Mouse (Mus musculus) forebrain, embryonic 15.5 days (tissue): ENCODE results near the gene 2310057J18Rik. TPM values are rescaled to one million over a fixed set of nuclear protein-coding genes. Genes with fewer than 3 reads are reported as not detected.
"Not testable (repeated sequence)": the region's sequence is repeated elsewhere in the genome, so short reads cannot be mapped to it uniquely, and the experiment has no call there.

Experiments
- ATAC-seq: fragments of 200-750 bp; cut with Nextera tagmentation; replicated peaks from 2 replicates; pipeline ENCODE4 v1.8.0; 2017; ENCODE audit warnings: mild to moderate bottlenecking, moderate TSS enrichment, moderate library complexity
- H3K27ac ChIP-seq: fragments of 300-500 bp; sonication (generic); replicated peaks from 2 replicates; pipeline ENCODE4 v1.5.1; 2015; ENCODE audit warnings: mild to moderate bottlenecking, inconsistent platforms
- H3K27me3 ChIP-seq: fragments of 300-500 bp; sonication (generic); 2 replicates; pipeline ENCODE4 v1.6.1; 2015; ENCODE audit warnings: inconsistent platforms
- H3K36me3 ChIP-seq: fragments of 300-500 bp; sonication (generic); 2 replicates; pipeline ENCODE4 v1.6.1; 2015; ENCODE audit warnings: mild to moderate bottlenecking, inconsistent platforms
- H3K4me1 ChIP-seq: fragments of 300-500 bp; sonication (generic); 2 replicates; pipeline ENCODE4 v1.6.1; 2015; ENCODE audit warnings: inconsistent platforms
- H3K4me2 ChIP-seq: fragments of 300-500 bp; sonication (generic); replicated peaks from 2 replicates; pipeline ENCODE4 v1.6.1; 2015; ENCODE audit warnings: mild to moderate bottlenecking, inconsistent platforms
- H3K4me3 ChIP-seq: fragments of 300-500 bp; sonication (generic); 2 replicates; pipeline ENCODE4 v1.5.1; 2015; ENCODE audit warnings: mild to moderate bottlenecking, inconsistent platforms
- H3K9ac ChIP-seq: fragments of 300-500 bp; sonication (generic); replicated peaks from 2 replicates; pipeline ENCODE4 v1.6.1; 2015; ENCODE audit warnings: mild to moderate bottlenecking, inconsistent platforms
- H3K9me3 ChIP-seq: fragments of 300-500 bp; sonication (generic); 2 replicates; pipeline ENCODE4 v1.6.1; 2016; ENCODE audit warnings: inconsistent platforms
- WGBS: fragments of 180-500 bp; shearing (Covaris S2); methylation state at CpG from one replicate; pipeline ENCODE4 v1.1.7; 2015; ENCODE audit warnings: mixed read lengths; 5-methylcytosine and 5-hydroxymethylcytosine counted together
- polyA plus RNA-seq: library from polyadenylated mRNA; unstranded; fragments of >200 nt; fragmentation: Nextera tagmentation; extraction: Ambion mirVana; gene quantifications from 2 replicates; pipeline ENCODE4 v1.2.1, GENCODE M21; 2015

The 2310057J18Rik gene
- not detected in 2 replicates for polyA plus RNA-seq

DNA sequence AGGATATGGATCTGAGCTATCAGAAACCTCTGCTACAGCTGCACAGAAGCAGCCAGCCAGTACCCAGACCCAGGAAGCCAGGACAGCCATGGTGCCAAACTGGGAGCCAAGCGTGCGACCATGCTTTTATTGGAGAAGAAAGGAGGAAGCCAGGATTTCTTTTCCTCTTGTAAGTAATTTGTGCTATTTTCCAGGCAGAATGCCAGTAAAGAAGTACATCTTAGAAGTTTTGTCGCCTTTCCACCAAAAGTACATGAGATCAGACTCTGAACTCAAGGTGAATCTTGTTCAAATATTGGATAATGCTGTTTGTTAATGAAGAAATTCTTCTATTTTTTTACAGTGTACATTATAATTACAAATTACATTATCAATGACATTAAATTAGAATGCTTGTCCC, at the start of gene 2310057J18Rik:
2310057J18Rik (minus strand) TSS at position 101 of the 400 bp plus-strand sequence.
- H3K9ac ChIP-seq, result no peak within 1 kb of the TSS
- no peaks in the 10 kb centered on the region for H3K36me3 ChIP-seq
- no peaks in the 10 kb centered on the region for H3K4me1 ChIP-seq
- no peaks in the 10 kb centered on the region for H3K9me3 ChIP-seq
- no peak within 1 kb of the TSS for H3K4me2 ChIP-seq
- 79% methylated on average over 3 of the region's 3 CpGs for WGBS
- no peak within 1 kb of the TSS for H3K4me3 ChIP-seq
- ATAC-seq, result no peak
- H3K27ac ChIP-seq, result no peak within 1 kb of the TSS
- no peaks in the 10 kb centered on the region for H3K27me3 ChIP-seq

- H3K4me1 ChIP-seq, H3K4me3 ChIP-seq, H3K27me3 ChIP-seq, H3K4me2 ChIP-seq, H3K9me3 ChIP-seq, H3K9ac ChIP-seq, H3K36me3 ChIP-seq, H3K27ac ChIP-seq, ATAC-seq: not testable (repeated sequence)
- 95% methylated on average over 12 of the region's 20 CpGs for WGBS
These were observed 43.9 kb upstream of the 2310057J18Rik start for GRCm38 (mm10) chr10:29029960-29030359.

DNA sequence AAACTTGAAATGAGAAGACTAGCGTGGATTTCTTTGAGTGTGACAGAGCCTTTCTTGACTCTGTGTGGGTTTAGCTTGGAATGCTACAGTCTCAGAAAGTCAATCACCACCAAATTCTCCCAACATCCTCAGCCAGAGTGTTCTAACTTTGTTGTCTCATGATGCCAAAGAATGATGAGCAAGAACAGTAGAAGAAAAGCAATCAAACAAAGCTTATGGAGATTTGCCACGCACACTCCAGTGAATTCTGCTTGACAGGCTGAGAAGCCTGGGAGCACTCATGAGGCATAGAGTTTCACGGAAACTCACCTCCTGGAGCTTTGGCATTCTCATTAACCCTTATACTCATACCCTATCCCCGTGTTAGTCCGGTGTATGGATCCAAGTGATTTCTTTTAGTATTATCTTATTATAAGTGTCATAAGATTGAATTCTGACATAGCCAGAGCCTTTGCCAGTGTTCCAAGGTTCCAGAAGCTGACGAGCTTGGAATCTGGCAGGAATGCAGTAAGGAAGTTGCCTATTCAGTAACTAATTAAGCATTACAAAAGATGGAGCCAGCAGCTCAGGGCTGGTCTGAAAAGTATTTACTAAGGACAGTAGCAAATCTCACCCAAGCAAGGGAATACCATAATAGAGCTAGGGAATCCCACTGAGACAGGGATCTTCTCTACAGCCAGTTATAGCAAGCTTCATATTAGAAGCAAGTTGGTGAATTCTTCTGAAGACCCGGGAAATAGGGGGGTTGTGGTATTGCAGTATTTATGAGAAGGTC, 33.6 kb upstream of the 2310057J18Rik start:
- Histone ChIP-seq H3K4me1 (no peaks in the 10 kb centered on the region), H3K4me3 (no peak overlapping the region), H3K9ac (no peak overlapping the region), H3K27ac (no peak overlapping the region), H3K36me3 (no peaks in the 10 kb centered on the region), H3K27me3 (no peaks in the 10 kb centered on the region), H3K9me3 (no peaks in the 10 kb centered on the region), H3K4me2 (no peak overlapping the region)
- whole genome bisulfite sequencing, result 52% methylated on average over 7 of the region's 7 CpGs
- ATAC-seq, result no peak

DNA sequence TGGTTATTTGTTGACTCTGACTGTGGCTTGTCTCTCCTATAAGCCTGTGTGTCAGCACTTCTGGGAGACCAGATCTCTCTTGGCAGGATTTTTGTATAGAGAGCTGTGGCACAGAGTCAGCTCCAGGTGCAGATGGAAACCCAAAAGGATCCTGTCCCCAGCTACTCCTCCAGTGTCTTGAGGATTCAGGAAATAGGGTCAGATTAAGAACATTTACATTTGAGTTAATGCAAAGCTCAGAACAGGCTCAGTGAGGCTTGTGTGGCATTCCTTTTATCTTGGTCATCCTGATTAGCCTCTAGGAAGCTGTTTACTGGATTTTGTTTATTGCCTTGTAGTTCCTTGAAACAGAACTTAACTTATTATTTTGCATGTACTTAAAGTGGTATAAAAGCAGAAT, 11.7 kb upstream of the 2310057J18Rik start:
- Histone ChIP-seq H3K4me1 (no peaks in the 10 kb centered on the region), H3K4me3 (no peak overlapping the region), H3K9ac (no peak overlapping the region), H3K9me3 (no peaks in the 10 kb centered on the region), H3K27me3 (no peaks in the 10 kb centered on the region), H3K4me2 (no peak overlapping the region), H3K36me3 (no peaks in the 10 kb centered on the region), H3K27ac (no peak overlapping the region)
- ATAC-seq, result no peak

DNA sequence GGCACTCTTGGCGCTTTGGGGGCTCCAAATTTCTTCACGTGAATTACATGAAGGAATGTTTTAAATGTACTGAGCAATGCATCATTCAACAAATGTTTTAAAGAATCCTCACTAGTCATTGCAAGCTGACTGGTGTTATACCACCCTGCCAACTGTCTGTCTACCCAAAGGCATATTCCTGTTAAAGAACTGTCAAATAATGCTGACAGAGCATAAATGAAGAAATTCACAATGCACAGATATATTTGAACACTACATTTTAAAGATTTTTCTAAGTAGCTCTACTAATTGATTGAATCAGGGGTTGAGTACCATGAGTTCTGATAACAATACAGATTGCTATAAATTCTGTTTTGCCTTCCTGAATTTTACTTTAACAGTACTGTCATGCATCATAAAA, 2.9 kb upstream of the 2310057J18Rik start:
- Histone ChIP-seq H3K36me3 (no peaks in the 10 kb centered on the region), H3K4me3 (no peak overlapping the region), H3K9me3 (no peaks in the 10 kb centered on the region), H3K9ac (no peak overlapping the region), H3K4me1 (no peaks in the 10 kb centered on the region), H3K27me3 (no peaks in the 10 kb centered on the region), H3K27ac (no peak overlapping the region), H3K4me2 (no peak overlapping the region)
- no peak for ATAC-seq
- WGBS, result 77% methylated on average over 2 of the region's 2 CpGs

GRCm38 (mm10) chr10:28968189-28968588, 17.9 kb downstream of the 2310057J18Rik start:
- Histone ChIP-seq H3K36me3 (no peaks in the 10 kb centered on the region), H3K4me1 (no peaks in the 10 kb centered on the region), H3K4me3 (no peak overlapping the region), H3K27ac (no peak overlapping the region), H3K27me3 (no peaks in the 10 kb centered on the region), H3K4me2 (no peak overlapping the region), H3K9ac (no peak overlapping the region), H3K9me3 (no peaks in the 10 kb centered on the region)
- WGBS, result 81% methylated on average over 1 of the region's 1 CpGs
- no peak for ATAC-seq

DNA sequence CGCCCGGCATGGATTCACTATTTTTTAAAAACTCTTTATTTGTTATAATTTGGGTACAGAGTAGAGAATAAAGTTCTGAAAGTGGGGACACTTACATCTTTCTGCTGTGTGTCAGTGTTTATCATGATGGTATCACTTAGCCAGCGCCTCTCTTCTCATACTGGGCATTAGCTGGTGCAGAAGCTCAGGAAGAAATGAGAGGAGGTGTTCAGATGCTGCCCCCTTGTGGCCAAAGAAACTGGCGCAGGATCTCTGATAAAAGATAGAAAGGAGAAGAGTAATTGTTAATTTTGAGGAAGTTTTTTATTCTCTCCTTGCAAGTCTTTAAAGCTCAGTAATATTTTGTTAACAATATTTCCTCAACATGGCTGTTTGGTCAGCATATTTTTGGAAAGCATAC, 31.0 kb downstream of the 2310057J18Rik start:
- peak; percentile 73 for ATAC-seq
- WGBS, result 54% methylated on average over 4 of the region's 4 CpGs

DNA sequence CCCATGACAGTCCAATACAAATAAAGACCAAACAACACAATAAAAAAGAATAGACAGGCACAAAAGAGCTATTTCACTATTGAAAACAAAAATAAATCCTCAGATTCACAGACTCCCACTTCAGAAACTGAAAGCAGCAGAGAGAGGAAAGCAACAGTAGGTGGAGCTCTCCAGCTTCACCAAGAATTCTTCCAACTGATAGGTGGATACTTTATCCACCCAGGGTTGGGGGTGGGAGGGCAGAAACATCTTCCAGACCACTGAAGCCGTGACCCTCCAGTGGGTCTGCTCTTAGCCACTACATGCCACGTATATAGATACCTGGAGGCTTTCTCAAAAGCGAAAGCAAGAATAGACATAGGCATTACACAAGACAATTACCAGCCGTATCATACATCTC, 31.6 kb downstream of the 2310057J18Rik start:
- WGBS, result 78% methylated on average over 4 of the region's 4 CpGs
- Histone ChIP-seq H3K27ac (no peak overlapping the region), H3K4me1 (no peaks in the 10 kb centered on the region), H3K27me3 (no peaks in the 10 kb centered on the region), H3K4me3 (no peak overlapping the region), H3K36me3 (no peaks in the 10 kb centered on the region), H3K9ac (no peak overlapping the region), H3K4me2 (no peak overlapping the region), H3K9me3 (no peaks in the 10 kb centered on the region)
- ATAC-seq, result no peak

More for the DNA sequence above, 31.0 kb downstream of the 2310057J18Rik start:
- H3K9me3 ChIP-seq, result no peaks in the 10 kb centered on the region
- no peak overlapping the region for H3K4me2 ChIP-seq
- no peak overlapping the region for H3K9ac ChIP-seq
- H3K27me3 ChIP-seq, result no peaks in the 10 kb centered on the region
- no peaks in the 10 kb centered on the region for H3K36me3 ChIP-seq
- no peak overlapping the region for H3K4me3 ChIP-seq
- H3K4me1 ChIP-seq, result no peaks in the 10 kb centered on the region
- no peak overlapping the region for H3K27ac ChIP-seq

Other genes with a start within 250 kb of the 2310057J18Rik start
- gene Soga3, start 157.5 kb upstream of the 2310057J18Rik start, polyA plus RNA-seq, result 104 and 116 TPM in 2 replicates
- gene Gm49353, start 212.7 kb upstream of the 2310057J18Rik start, polyA plus RNA-seq, result 20.1 and 22.3 TPM in 2 replicates
- 39.5 and 40.0 TPM in 2 replicates for gene 9330159F19Rik, start 225.3 kb upstream of the 2310057J18Rik start, polyA plus RNA-seq